Mouse (Mus musculus) stomach, postnatal 0 days (tissue): Measurements from ENCODE around the gene Baiap2l2. TPM values are rescaled to one million over a fixed set of nuclear protein-coding genes. Genes with fewer than 3 reads are reported as not detected.

Source experiments
- ATAC-seq: fragments of 200-750 bp; cut with Nextera tagmentation; 2 replicates; pipeline ENCODE4 v1.8.0; 2017; ENCODE audit not compliant: low FRiP score, low TSS enrichment
- DNase-seq: peaks from one replicate; pipeline ENCODE4 v3.0.0-alpha.2; 2016; ENCODE audit warnings: low spot score
- H3K27ac ChIP-seq: fragments of 300-500 bp; sonication (generic); replicated peaks from 2 replicates; pipeline ENCODE4 v1.5.1; 2014; ENCODE audit warnings: mild to moderate bottlenecking, control low read depth
- H3K27me3 ChIP-seq: fragments of 300-500 bp; sonication (generic); 2 replicates; pipeline ENCODE4 v1.6.1; 2014; ENCODE audit warnings: low read length; ENCODE audit not compliant: control insufficient read depth, insufficient read depth
- H3K36me3 ChIP-seq: fragments of 300-500 bp; sonication (generic); 2 replicates; pipeline ENCODE4 v1.6.1; 2014; ENCODE audit warnings: low read length, mixed read lengths; ENCODE audit not compliant: control insufficient read depth, insufficient read depth
- H3K4me1 ChIP-seq: fragments of 300-500 bp; sonication (generic); replicated peaks from 2 replicates; pipeline ENCODE4 v1.6.1; 2014; ENCODE audit warnings: antibody characterized with exemption; ENCODE audit not compliant: control insufficient read depth, insufficient read depth
- H3K4me2 ChIP-seq: fragments of 300-500 bp; sonication (generic); replicated peaks from 2 replicates; pipeline ENCODE4 v1.6.1; 2014; ENCODE audit warnings: low read depth, mild to moderate bottlenecking, control low read depth, moderate library complexity
- H3K4me3 ChIP-seq: fragments of 300-500 bp; sonication (generic); 2 replicates; pipeline ENCODE4 v1.5.1; 2014; ENCODE audit warnings: low read depth, low read length, control low read depth
- H3K9ac ChIP-seq: fragments of 300-500 bp; sonication (generic); 2 replicates; pipeline ENCODE4 v1.6.1; 2014; ENCODE audit warnings: mild to moderate bottlenecking, low read length, control low read depth, mixed read lengths
- H3K9me3 ChIP-seq: fragments of 300-500 bp; sonication (generic); 2 replicates; pipeline ENCODE4 v1.6.1; 2016; ENCODE audit warnings: low read length; ENCODE audit not compliant: control insufficient read depth
- CTCF ChIP-seq: IDR thresholded peaks from 2 replicates; pipeline ENCODE4 v1.5.1; 2016; ENCODE audit warnings: antibody characterized with exemption, low read depth, mild to moderate bottlenecking, moderate library complexity
- EP300 ChIP-seq: optimal IDR thresholded peaks from 2 replicates; pipeline ENCODE3; 2016; ENCODE audit warnings: antibody characterized with exemption
- WGBS: fragments of 180-500 bp; shearing (Covaris S2); extraction: QIAGEN DNeasy Blood & Tissue Kit; methylation state at CpG from one replicate; pipeline ENCODE4 v1.1.7; 2014; 5-methylcytosine and 5-hydroxymethylcytosine counted together
- polyA plus RNA-seq: library from polyadenylated mRNA; unstranded; fragments of >200 nt; fragmentation: Nextera tagmentation; extraction: Ambion mirVana; gene quantifications from 2 replicates; pipeline ENCODE4 v1.2.1, GENCODE M21; 2015

Gene Baiap2l2
- polyA plus RNA-seq, 1 experiment from 2014 or later, result 4.9 TPM

DNA sequence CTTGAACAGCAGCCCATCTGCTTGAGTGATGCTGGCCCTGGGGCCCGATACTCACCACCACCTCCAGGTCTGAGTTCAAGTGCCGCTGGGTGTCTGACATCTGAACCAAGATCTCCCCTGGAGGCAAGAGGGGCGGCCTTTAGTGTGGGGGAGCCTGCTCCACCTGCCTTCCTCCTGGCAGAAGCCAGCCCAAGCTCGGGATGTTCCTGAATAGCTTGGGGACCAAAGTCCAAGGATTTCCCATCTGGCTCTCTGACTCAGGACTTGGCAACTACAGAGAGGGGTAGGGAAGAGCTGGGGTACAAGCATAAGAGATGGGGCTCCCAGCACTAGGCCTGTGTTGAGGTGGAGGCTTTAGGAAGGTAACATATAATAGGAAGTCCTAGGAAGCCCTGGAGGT lies 2.0 kb downstream of the Baiap2l2 start:
- Histone ChIP-seq H3K4me1 (peaks cover 4% of the 10 kb centered on the region; the same call in 1 of the 2 replicates), H3K9me3 (no peaks in the 10 kb centered on the region), H3K36me3 (no peaks in the 10 kb centered on the region; the same call in 1 of the 2 replicates), H3K4me2 (no peak overlapping the region), H3K9ac (no peak overlapping the region), H3K4me3 (no peak overlapping the region), H3K27ac (no peak overlapping the region), H3K27me3 (no peaks in the 10 kb centered on the region)
- ATAC-seq (no peak), DNase-seq (peak; percentile 43)
- WGBS, result 75% methylated on average over 4 of the region's 4 CpGs
- no peak for TF ChIP-seq CTCF

DNA sequence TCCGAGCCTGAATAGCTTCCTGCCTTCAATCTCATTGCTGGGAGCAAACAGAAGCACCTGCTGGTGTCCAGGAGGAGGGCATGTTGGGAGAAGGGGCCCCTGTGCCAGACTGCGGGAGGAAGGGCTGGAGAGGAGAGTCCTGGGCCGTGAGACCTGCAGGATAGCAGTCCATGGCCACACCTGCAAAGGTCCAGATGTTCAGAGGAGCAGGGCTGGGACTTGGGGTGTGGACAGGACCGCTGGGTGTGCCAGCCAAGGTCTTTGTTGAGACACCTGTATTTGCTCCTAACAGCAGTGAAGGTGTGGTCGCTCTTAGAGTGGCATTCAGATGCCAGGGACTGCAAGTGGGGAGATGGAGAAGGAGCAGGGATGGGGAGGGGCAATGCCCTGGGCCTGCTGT lies 2.9 kb downstream of the Baiap2l2 start:
- H3K27ac ChIP-seq, result peak overlapping the region; percentile 70
- WGBS, result 52% methylated on average over 5 of the region's 5 CpGs
- no peak overlapping the region for H3K4me2 ChIP-seq
- H3K27me3 ChIP-seq, result no peaks in the 10 kb centered on the region
- no peak overlapping the region for H3K4me3 ChIP-seq
- no peaks in the 10 kb centered on the region; the same call in 1 of the 2 replicates for H3K36me3 ChIP-seq
- H3K4me1 ChIP-seq, result peaks cover 4% of the 10 kb centered on the region; the same call in 1 of the 2 replicates
- no peak for TF ChIP-seq EP300
- TF ChIP-seq CTCF, result no peak
- no peak overlapping the region for H3K9ac ChIP-seq
- DNase-seq (peak; percentile 48), ATAC-seq (peak; percentile 14; the same call in 1 of the 2 replicates)
- H3K9me3 ChIP-seq, result no peaks in the 10 kb centered on the region

DNA sequence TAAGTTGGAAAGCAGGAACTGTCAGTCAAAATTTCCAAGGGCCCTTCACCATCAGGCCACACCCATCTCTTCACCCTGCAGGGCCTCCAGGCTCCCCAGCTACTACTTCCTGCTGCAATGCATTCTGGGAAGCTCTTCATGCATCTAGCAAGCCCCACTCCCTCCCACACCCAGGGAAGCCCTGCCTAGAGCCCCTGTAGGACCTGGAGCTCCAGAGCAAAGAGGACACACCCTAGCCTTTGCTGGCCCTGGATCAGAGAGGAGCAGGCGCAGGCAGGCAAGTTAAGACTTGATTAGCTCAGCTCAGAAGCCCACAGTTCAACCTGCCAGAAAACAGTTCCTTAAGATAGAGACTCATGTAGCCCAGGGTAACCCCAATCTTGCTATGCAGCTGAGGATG lies 3.9 kb downstream of the Baiap2l2 start:
- Histone ChIP-seq H3K4me2 (no peak overlapping the region), H3K27ac (peak overlapping the region; percentile 61), H3K4me3 (no peak overlapping the region), H3K27me3 (no peaks in the 10 kb centered on the region), H3K9ac (no peak overlapping the region), H3K36me3 (no peaks in the 10 kb centered on the region; the same call in 1 of the 2 replicates), H3K9me3 (no peaks in the 10 kb centered on the region), H3K4me1 (peaks cover 4% of the 10 kb centered on the region; the same call in 1 of the 2 replicates)
- 24% methylated on average over 1 of the region's 1 CpGs for WGBS
- ATAC-seq, result peak; percentile 87
- peak; percentile 84 for DNase-seq
- no peak for TF ChIP-seq CTCF
- TF ChIP-seq EP300, result no peak

DNA sequence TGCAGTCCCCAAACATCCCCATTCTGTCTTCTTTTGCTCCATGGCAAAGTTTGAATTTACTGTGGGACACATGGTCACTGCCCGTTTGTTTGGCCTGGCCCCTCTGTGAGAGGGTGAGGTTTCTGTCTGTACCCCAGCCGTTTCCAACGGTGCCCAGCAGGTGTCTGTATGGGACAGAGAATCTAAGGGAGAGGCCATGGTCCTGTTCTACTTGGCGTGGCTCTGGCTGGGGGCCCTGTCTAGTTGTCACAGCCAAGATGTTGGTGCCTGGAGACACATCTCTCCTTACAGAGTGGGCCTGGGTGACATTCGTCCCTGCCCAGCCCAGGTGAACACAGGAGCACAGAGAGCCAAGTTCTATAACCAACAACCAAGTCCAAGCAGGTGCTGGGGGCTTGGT lies 4.5 kb downstream of the Baiap2l2 start:
- 0 out of 2 replicates have a peak, but pooled peaks have one; percentile 5 for ATAC-seq
- Histone ChIP-seq H3K9ac (no peak overlapping the region), H3K36me3 (no peaks in the 10 kb centered on the region), H3K27ac (peak overlapping the region; percentile 3), H3K4me2 (no peak overlapping the region), H3K27me3 (no peaks in the 10 kb centered on the region), H3K9me3 (no peaks in the 10 kb centered on the region), H3K4me1 (peaks cover 4% of the 10 kb centered on the region; the same call in 1 of the 2 replicates), H3K4me3 (no peak overlapping the region)
- 55% methylated on average over 5 of the region's 5 CpGs for WGBS
- TF ChIP-seq CTCF (peak; percentile 67), EP300 (no peak)
- no peak for DNase-seq

DNA sequence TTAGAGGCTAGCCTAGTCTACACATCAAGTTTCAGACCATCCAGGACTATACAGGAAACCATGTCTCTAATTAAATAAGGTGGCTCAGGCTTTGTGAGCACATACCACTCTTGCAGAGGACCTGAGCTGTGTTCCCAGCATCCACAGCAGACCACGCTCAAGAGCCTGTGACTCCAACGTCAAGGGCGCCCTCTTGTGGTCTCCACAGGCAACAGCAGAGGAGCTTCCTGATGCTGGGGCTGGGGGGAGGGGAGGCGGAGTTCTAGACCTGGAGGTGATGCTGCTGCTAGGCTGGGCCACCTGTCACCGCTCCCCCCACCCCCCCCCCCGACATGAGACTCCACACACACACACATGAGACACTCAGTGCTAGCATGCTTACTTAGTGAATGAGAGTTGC lies 5.1 kb downstream of the Baiap2l2 start:
- WGBS, result 33% methylated on average over 6 of the region's 6 CpGs
- Histone ChIP-seq H3K27ac (no peak overlapping the region), H3K36me3 (no peaks in the 10 kb centered on the region), H3K4me3 (no peak overlapping the region), H3K27me3 (no peaks in the 10 kb centered on the region), H3K9me3 (no peaks in the 10 kb centered on the region), H3K9ac (no peak overlapping the region), H3K4me2 (no peak overlapping the region), H3K4me1 (peaks cover 4% of the 10 kb centered on the region; the same call in 1 of the 2 replicates)
- TF ChIP-seq EP300 (no peak), CTCF (peak; percentile 73)
- no peak for DNase-seq
- ATAC-seq, result no peak

DNA sequence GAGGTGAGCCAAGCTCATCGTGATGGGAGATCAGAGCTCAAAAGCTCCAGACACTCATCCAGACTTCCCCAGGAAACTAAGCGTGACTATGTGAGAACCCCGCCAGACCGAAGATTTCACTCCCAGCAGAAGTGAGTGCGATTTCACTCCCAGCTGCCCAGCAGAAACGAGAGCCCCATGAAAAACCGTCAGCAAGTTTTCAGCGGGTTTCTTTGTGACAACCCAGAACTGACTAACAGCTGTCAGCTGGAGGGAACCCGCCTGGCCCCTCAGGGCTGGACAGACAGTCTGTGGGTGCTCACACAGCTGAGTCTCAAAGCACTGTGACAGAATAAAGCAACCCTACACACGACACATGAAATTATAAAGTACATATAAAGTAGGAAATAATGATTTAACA lies 7.6 kb downstream of the Baiap2l2 start:
- WGBS, result 61% methylated on average over 10 of the region's 10 CpGs
- Histone ChIP-seq H3K27me3 (no peaks in the 10 kb centered on the region), H3K27ac (no peak overlapping the region), H3K4me1 (peaks cover 4% of the 10 kb centered on the region; the same call in 1 of the 2 replicates), H3K4me3 (no peak overlapping the region), H3K9me3 (no peaks in the 10 kb centered on the region), H3K9ac (no peak overlapping the region), H3K36me3 (no peaks in the 10 kb centered on the region), H3K4me2 (no peak overlapping the region)
- TF ChIP-seq CTCF, result no peak
- no peak for TF ChIP-seq EP300
- DNase-seq (no peak), ATAC-seq (no peak)
